In the genomic region with DNA sequence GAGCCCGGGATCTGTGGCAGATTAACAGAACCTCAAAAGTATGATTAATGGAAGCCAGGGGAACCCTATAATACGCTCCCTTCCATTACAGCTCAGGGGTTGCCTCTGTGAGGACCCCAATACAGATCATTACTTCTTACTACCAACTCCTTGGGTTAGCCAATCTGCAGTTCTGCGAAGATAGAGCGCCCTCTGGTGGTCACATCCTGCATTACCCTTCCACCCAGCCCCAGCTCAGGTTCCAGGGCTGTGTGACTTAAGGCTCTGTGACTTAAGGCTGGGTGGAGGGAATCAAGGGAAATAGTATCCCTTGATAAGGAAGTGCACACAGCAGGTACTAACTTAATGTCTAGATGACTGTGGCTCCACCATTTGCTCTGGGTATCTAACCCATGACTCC, we compare ENCODE assay signal across 9 mouse cellular contexts. TPM values are rescaled to one million over a fixed set of nuclear protein-coding genes. Genes with fewer than 3 reads are reported as not detected.
DNase-seq lines count a peak whose midpoint lies in the region; ATAC-seq lines count a peak whose summit lies in the region.
"Had no signal": no experiment of that assay in that cellular context is flagged by ENCODE, and none has a peak within 500 bp of the region (broad histone marks: within the 10 kb centered on the region; RNA-seq: fewer than 3 reads in every experiment).

No protein-coding gene starts in this region.

- 26% methylated on average over 4 of the region's 4 CpGs for WGBS in forebrain, embryonic 16.5 days
- WGBS in hindbrain, embryonic 12.5 days = 25% methylated on average over 4 of the region's 4 CpGs

- H3K27ac ChIP-seq in forebrain, embryonic 16.5 days (ENCODE audit: low read length) = no peak overlapping the region
- no peak overlapping the region for H3K27ac ChIP-seq in hindbrain, embryonic 12.5 days
- H3K27ac ChIP-seq: liver, embryonic 15.5 days had no signal

- no peaks in the 10 kb centered on the region for H3K9me3 ChIP-seq in forebrain, embryonic 16.5 days (ENCODE audit: control insufficient read depth, low read length)
- H3K9me3 ChIP-seq in hindbrain, embryonic 12.5 days (replicated peaks) = no peaks in the 10 kb centered on the region
- H3K9me3 ChIP-seq: liver, embryonic 15.5 days had no signal

- ATAC-seq in forebrain, embryonic 16.5 days = peak; percentile 41; the same call in 1 of the 2 replicates
- peak; percentile 59; the same call in 1 of the 2 replicates for ATAC-seq in hindbrain, embryonic 12.5 days (ENCODE audit: low FRiP score)
- no peak for ATAC-seq in inflammation-experienced regulatory T-cells, adult 6 months

- peaks cover 20% of the 10 kb centered on the region for H3K36me3 ChIP-seq in forebrain, embryonic 16.5 days (ENCODE audit: control insufficient read depth, insufficient read depth)
- H3K36me3 ChIP-seq in hindbrain, embryonic 12.5 days = peaks cover 51% of the 10 kb centered on the region
- H3K36me3 ChIP-seq: liver, embryonic 15.5 days had no signal

- H3K27me3 ChIP-seq in forebrain, embryonic 16.5 days (replicated peaks; ENCODE audit: control insufficient read depth, insufficient read depth, low read length) = no peaks in the 10 kb centered on the region
- H3K27me3 ChIP-seq in hindbrain, embryonic 12.5 days = no peaks in the 10 kb centered on the region
- H3K27me3 ChIP-seq: liver, embryonic 15.5 days had no signal

- H3K9ac ChIP-seq in forebrain, embryonic 16.5 days (replicated peaks; ENCODE audit: low read depth, low read length) = no peak overlapping the region
- no peak overlapping the region for H3K9ac ChIP-seq in hindbrain, embryonic 12.5 days
- H3K9ac ChIP-seq: liver, embryonic 15.5 days had no signal

- no peaks in the 10 kb centered on the region for H3K4me1 ChIP-seq in forebrain, embryonic 16.5 days (replicated peaks; ENCODE audit: control insufficient read depth, insufficient read depth, low read length)
- H3K4me1 ChIP-seq in hindbrain, embryonic 12.5 days = no peaks in the 10 kb centered on the region
- H3K4me1 ChIP-seq: liver, embryonic 15.5 days had no signal

- peak; percentile 79 for DNase-seq in MN1 (ENCODE audit: low spot score)
- peak; percentile 68 for DNase-seq in c-Kit-positive CD71-positive TER-119-positive erythroid progenitor cells, embryonic 14.5 days (ENCODE audit: low spot score)
- peak; percentile 72 to 82 for DNase-seq in layer of hippocampus, postnatal 36 days
- peak; percentile 85 for DNase-seq in mesoderm, embryonic 11.5 days (ENCODE audit: low read depth, low spot score)
- DNase-seq in right cerebral cortex, postnatal 36 days (ENCODE audit: low spot score in 2 of 2) = peak; percentile 54 to 63

- H3K4me2 ChIP-seq in forebrain, embryonic 16.5 days (ENCODE audit: low read length) = no peak overlapping the region
- no peak overlapping the region for H3K4me2 ChIP-seq in hindbrain, embryonic 12.5 days (replicated peaks)
- H3K4me2 ChIP-seq: liver, embryonic 15.5 days had no signal

- H3K4me3 ChIP-seq in forebrain, embryonic 16.5 days (replicated peaks; ENCODE audit: low read length) = no peak overlapping the region
- no peak overlapping the region for H3K4me3 ChIP-seq in hindbrain, embryonic 12.5 days
- H3K4me3 ChIP-seq: liver, embryonic 15.5 days had no signal

RNA-seq across cellular contexts. Expression of a gene that starts 25.7 kb away (rescaled TPM):
- polyA plus RNA-seq in forebrain, embryonic 16.5 days (2015; fragmentation: Nextera tagmentation; extraction: Ambion mirVana) = 93.7 and 99.2 TPM in 2 replicates
- 58.5 and 60.2 TPM in 2 replicates for polyA plus RNA-seq in hindbrain, embryonic 12.5 days (2016; fragmentation: Nextera tagmentation; extraction: Ambion mirVana)
- 10 to 100 TPM; 49.2 to 50.3 TPM for total RNA-seq in layer of hippocampus, postnatal 36 days (2021)
- 1 to 10 TPM in 1 of 3 experiments, under 1 TPM in 1, not detected in 1; 0.20 to 1.9 TPM for polyA plus RNA-seq in inflammation-experienced regulatory T-cells, adult 6 months (2017; shearing (Covaris generic))

Comparison
In these comparisons a context has a peak if more than half of its experiments do, and no peak if none do; other contexts are left out.
1. RNA of a gene that starts 25.7 kb away (polyA plus RNA-seq): 93.7 to 99.2 TPM in forebrain, embryonic 16.5 days and 58.5 to 60.2 TPM in hindbrain, embryonic 12.5 days; 0.20 to 1.9 TPM in inflammation-experienced regulatory T-cells, adult 6 months; every median in the first group is over 10 times any median in the second.
2. Peak in every context shown above with its lines, with median percentiles within 50 percentile points of each other: DNase-seq.